Mouse (Mus musculus) monocyte, adult 5-6 weeks (primary cell): ENCODE data around the gene Junb. TPM values are rescaled to one million over a fixed set of nuclear protein-coding genes. Genes with fewer than 3 reads are reported as not detected.

Experiments used
- ATAC-seq: fragments of 153-309, 156-312 bp; replicated peaks from 2 replicates; pipeline ENCODE4 v1.8.0; 2017; ENCODE audit warnings: mild to moderate bottlenecking; ENCODE audit not compliant: low TSS enrichment, insufficient number of reproducible peaks, severe bottlenecking, poor library complexity, low FRiP score
- total RNA-seq: library from RNA; stranded (forward); fragments of 200-1000, 200-491, 200-594 nt; gene quantifications from 3 replicates; pipeline ENCODE4 v1.2.3, GENCODE M21; 2017

Junb gene
- 405 to 735 TPM (median 444 TPM) in 3 replicates for total RNA-seq

DNA sequence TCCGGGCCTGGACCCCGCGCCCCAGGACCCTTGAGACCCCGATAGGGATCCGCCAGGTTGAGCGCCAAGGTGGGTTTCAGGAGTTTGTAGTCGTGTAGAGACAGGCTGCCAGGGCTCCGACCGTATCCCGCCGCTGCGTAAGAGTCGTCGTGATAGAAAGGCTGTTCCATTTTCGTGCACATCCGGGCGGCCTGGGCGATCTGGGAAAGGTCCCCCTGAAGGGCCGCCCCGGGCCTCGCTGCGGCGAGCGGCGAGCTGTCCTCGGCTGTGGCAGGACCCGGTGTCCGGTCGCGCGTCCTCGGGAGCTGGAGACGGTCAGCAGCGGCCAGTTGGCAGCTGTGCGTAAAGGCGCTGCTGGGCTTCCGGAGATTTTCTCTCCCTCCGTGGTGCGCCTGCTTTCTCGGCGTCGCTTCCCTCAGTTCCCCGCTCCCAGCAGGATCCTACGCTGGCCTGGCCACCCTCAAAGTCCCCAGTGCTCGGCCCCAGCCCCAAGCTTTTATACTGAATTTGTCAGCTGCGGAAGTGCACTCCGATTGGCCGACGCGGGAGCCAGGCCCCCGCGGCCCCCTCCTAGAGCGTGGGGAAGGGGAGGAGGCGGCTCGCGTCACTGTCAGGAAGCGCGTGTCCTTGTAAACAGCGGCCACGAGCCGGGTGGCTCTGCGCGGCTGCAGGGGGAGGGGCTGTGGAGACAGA lies at the start of gene Junb:
Junb (minus strand) TSS at position 471 of the 693 bp plus-strand sequence.
- ATAC-seq = peak; percentile 30

DNA sequence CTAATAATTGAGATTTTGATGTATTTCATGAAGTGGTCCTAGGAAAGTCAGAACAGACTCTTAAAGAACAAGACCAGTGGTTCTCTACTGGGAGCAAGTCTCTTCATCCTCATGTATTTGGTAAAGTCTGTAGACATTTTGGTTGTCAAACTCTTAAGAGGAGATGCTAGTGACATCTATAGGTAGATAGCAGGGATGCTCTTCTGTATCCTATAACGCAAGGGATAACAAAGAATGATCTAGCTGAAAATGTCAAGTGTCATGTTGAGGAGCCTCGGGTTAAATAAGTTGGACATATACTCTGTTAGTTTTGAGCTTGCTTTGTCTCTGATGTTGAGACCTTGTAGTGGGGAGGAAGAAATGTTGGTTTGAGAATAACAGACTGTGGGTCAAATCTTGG lies 49.4 kb upstream of the Junb start:
- ATAC-seq = no peak

DNA sequence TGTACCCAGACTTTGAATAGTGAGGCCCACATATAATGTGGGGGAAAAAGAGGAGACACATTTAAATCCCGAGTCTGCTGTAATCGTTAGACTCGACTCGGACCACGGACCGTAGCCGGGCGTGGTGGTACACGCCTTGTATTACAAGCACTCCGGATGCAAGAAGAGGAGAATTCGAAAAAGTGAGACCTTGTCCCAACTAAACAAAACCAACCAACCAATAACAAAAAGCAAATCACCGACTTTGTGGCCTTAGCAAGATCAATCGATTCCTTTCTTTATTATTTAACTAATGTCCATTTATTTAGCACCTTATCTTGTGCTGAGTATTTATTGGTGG lies 49.0 kb upstream of the Junb start:
- no peak for ATAC-seq

DNA sequence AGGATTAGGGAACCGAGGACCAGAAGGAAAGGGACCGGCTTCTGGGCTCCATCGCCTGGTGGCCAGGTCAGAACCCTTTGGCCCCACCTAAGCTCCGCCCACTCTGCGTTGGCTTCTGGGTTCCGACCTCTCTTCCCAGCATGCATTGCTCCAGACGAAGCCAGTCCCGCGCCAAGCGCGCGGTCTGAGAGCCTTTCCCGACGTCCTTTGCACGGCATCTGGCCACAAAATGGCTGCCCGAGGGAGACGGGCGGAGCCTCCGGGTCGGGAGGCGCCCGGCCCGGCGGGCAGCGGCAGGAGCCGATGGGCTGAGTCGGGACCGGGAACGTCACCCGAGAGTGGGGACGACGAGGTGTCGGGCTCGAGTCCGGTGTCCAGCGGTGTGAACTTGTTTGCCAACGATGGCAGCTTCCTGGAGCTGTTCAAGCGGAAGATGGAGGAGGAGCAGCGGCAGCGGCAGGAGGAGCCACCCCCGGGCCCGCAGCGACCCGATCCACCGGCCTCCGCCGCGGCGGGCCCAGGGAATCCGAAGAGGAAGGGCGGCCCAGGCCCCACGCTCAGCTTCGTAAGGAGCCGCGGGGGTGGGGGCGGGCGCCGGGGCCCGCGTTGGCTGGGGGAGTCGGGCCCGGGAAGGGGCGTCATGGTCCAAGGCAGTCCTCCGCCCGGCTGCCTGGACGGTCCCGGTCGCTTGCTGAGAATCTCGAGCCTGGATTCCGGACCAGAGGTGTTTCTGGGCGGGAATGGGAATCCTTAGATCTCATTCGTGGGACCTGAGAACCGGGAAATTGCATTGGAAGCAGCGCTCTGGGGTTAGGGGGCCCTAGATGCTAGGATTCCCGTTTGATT lies 48.4 kb upstream of the Junb start, which contains the start of gene Trir:
Trir (plus strand) TSS at position 154 of the 846 bp plus-strand sequence.
- ATAC-seq = peak; percentile 88

DNA sequence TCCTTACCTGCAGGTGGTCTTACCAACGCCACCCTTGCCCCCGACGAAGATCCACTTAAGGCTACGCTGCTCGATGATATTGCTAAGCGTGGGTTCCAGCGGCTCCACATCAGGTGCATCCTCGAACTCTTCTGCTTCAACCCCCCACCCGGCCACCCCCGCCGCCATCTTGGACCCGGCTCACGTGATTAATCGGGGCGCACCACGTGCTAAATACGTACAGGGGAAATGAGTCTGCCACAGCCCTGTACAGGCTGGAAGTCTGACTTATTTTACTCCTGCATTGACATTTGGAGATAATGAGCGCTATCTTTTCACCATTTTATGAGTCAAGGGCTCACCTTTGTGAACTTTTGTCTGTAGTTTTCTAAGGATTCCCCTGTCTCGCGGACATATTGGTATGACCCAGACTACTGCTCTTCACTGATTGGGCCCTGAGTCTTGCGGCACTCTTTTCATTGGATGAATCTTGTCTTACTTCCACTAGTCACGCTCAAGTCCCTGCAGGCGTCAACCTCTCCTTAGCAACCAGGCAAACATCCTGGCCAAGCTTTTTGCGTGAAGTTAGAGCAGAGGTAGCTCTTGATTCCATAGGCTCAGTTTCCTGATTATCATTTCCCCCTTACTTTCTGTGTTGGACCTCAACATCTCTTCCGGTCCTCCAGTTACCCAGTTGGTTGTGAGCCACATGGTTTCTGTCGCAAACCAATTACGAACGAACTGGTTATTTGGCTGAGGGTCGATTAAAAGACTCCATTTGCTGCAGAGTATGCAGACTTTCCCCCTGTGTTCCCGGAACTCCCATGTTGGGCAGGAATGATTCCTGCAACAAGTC lies 46.8 kb upstream of the Junb start, which contains the start of gene Asna1:
Asna1 (minus strand) TSS at position 184 of the 835 bp plus-strand sequence.
- peak; percentile 86 for ATAC-seq

DNA sequence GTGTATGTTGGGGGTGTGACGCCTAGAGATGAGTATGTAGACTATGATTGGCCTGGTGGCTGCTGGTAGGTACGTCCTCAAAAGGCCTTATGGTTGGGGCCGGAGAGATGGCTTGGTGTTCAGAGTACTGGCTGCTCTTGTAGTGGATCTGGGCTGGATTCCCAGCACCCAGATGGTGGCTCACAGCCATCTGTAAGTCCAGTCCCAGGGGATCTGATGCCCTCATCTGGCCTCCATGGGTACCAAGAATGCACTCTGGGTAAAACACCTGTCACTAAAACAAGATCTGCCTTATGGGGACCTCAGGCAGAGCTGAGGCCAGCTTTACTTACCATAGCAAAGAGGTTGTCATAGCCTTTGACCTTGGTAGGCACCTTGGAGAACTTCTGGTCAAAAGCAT lies 45.3 kb upstream of the Junb start:
- no peak for ATAC-seq

DNA sequence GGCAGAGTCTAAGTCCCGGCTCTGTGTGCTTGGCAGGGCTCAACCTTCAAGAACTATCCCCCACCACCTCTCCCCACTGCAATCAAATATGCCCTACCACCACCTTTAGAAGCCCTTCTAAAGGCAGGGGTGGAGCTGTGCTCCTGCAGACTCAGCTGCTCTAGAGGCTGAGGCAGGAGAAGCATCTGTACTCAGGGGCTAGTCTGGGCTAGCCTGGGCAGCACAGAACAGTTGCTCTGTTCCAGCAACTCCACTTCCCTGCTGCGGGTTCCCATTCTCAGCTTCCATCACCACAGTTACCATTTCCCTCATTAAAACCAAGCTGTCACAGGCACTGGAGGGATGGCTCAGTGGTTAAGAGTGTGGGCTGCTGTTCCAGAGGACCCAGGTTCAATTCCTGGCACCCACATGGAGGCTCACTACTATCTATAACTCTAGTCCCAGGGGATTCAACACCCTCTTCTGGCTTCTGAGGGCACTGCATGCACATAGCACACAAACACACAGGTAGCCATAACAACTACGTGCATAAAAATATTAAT lies 43.1 kb upstream of the Junb start:
- no peak for ATAC-seq

DNA sequence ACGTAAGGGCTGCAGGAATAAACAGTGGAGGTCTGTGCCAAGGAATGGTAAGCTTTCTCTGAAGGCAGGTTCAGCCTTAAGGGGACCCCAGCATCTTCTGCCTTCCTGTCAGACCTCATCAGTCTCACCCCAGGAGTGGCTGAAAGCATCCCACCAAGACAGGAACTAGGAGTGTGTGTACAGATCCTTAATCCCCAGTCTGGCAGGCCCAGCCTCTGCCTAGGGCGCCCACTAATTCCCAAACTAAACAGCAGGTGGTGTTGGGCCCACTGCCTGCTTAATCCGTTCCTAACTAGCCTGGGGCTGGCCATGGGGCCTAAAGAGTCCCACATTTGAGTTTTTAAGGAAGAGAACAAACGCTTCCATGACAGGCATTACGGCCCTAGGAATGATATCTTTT lies 38.7 kb upstream of the Junb start:
- no peak for ATAC-seq

DNA sequence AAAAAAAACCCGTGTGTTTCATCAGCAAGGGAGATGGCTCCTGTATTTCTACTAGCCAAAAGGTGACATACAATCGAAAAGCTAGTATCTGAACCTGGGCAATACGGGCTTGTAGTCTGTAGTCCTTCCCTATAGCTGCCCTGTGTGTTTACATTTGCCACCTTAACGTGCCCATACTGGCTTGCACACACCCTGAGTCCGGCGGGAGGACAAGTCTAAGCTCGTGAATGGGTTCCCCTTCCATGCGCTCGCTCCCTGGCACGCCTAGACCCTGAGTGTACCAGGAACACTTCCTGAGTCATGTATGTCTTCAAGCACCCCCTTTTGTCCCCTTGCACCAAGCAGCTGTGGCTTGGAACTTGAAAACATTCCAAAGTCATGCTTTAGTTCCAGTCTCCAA lies 38.2 kb upstream of the Junb start:
- no peak for ATAC-seq

DNA sequence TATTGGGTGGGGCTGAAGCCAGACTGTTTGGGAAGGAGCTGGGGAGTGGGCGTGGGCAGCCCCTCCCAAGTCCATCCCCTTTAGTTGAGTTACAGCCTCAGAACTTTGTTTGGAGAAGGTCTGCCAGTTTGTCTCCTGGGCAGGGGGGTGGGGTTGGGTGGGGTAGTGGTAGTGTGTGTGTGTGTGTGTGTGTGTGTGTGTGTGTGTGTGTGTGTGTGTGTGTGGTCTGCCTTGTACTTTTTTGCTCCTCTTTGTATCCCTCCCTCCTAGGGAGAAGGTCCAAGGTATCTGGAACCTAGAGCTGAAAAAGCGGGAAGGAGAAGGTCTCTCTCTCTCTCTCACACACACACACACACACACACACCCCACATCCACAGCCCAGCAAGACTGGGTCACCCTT lies 35.9 kb upstream of the Junb start, which contains the start of gene Best2:
Best2 (minus strand) TSS at position 101 of the 400 bp plus-strand sequence.
- ATAC-seq = no peak

DNA sequence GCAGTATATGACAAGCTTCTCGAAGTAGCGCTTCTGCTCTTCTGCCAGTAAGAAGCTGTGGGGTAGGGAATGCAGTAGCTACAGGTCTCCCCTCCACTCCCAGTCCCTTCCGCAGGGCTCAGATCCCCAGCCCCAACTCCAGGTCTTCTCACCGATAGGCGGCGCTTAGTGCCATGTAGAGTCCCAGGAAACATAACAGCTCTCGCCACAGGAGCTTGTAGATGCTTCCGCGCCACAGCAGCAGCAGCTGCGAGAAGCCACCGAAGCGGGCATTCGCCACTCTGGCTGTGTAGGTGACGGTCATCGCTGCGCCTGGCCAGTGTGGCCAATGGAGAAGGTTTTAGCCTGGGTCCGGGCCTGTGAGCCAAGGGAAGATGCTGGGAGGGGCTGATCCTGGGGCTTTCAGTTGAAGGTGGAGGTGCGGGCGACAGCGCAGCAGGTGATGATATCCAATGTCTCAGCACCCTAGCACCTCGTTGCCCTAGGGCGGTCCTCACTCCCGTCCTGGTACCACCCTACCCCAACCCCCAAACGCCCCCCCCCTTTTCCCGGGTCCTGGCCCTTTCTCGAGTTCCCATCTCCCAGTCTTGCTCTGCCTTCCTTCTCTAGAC lies 34.8 kb upstream of the Junb start:
- peak; percentile 74 for ATAC-seq

DNA sequence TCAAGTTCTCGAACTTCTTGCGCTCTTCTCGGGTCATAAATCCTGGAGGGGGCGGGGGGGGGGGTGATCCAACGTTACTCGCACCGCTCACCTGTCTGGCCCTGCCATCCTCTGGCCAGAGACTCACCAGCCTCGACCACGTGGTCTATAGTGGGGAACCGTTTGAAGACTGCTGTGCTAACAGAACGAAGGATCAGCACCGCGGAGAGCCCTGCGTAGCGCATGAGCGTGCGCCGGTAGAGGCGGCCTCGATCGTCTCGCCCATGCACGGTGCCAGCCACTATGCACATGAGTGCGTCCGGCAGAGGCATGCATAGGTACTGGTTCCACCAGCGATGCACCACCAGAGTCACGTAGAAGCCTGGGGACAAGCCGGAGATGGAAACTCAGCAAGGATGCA lies 32.7 kb upstream of the Junb start:
- no peak for ATAC-seq

DNA sequence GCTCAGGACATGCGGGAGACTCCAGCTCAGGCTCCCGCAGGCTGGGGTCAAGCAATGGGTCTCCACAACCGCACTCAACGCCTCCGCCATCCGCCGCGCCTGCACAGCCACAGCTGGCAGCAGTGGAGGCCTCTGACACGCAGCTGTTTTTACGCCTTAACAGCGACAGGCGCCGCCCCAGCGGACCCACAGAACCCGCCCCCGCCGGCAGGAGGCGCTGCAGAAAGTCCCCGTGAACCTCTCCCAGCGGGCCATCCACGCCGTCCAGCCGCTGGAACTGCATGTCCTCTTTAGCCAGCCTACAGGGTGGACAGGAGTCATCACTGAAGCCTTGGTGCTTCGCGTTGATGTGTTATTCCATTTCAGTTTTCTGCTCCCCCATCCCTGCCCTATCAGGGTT lies 29.2 kb upstream of the Junb start:
- no peak for ATAC-seq

DNA sequence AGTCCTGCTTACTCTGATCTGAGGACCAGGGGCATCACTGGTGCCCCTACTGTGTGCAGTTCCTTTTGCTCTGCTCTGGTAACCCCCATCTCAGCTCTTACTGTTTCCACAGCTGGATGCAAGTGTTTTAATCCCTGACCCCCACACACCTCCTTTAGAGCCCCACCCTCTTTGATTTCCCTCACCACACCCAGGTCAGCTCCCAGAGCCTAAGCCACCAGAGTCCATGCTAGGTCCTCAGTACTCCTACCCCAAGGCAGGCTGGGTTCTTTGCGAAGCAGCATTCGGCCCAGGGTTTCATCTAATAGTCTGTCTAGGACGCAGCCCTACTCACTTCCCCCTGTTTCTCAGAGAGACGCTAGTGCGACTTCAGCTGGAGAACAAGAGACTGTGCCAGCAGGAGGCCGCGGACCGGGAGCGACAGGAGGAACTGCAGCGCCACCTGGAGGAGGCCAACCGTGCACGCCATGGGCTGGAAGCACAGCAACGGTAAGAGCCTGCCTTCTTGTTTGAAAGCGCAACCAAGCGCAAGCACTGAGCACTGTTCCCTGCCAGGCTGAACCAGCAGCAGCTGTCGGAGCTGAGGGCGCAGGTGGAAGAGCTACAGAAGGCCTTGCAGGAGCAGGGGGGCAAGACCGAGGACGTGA lies 19.3 kb upstream of the Junb start:
- ATAC-seq = peak; percentile 92

DNA sequence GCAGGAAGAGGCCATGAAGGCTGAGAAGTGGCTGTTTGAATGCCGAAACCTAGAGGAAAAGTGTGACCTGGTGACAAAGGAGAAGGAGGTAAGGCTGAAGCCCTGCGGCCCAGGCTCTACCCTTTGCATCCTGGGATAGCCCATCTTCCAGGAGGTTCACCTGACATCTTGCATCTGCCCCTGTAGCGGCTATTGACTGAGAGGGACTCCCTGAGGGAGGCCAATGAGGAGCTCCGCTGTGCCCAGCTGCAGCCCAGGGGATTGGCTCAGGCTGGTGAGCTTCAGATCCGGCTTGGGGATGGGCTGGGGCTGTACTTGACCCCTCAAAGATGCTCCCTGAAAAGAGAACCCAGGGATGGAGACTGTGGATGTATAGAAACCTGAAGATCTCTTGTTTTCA lies 18.5 kb upstream of the Junb start:
- ATAC-seq = no peak

DNA sequence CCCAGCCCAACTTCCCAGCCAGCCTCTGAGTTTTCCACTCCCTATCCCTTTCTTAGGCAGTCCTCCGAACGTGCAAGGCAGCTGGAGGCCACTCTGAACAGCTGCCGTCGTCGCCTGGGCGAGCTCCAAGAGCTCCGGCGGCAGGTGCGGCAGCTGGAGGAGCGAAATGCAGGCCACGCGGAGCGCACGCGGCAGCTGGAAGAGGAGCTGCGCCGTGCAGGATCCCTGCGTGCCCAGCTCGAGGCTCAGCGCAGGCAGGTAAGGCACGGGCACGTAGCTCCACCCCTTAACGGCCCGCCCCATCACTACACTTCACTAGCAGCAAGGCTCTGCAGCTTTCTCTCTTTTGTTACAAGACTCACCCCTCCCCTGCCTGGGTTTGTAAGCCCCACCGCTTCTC lies 17.2 kb upstream of the Junb start:
- ATAC-seq = no peak

DNA sequence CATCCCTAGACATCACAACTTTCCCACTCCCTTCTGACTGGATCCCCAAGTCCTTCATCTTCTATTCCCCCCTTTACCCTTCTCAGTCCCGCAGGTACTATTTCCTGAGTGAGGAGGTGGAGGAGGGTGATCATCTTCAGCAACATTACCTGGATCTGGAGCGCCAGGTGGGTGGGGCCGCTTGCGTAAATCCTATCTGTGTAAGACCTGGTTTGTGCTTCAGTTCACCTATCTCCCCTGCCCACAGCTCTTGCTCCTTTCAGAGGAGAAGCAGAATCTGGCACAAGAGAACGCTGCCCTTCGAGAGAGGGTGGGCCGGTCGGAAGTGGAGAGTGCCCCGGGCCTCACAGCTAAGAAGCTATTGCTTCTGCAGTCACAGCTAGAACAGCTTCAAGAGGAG lies 15.9 kb upstream of the Junb start:
- no peak for ATAC-seq

DNA sequence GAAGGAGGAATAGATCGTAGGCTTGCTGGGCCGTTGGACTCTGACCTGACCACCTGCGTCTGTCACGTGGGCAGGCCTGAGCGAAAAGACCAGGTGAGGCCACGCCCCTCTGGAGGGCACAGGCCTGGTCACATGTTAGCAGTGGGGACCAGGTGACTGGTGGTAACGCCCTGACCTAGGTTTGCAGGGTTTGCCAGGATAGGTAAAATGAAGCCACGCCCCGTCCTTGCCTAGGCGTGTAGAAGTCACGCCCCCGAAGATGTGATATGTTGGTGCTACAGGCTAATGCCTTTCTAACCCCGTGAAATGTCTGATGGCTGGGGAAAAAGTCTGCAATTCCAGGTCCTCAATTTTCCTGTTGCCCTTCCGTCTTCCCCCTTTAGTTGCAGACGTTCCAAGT lies 12.3 kb upstream of the Junb start:
- 0 out of 2 replicates have a peak, but pooled peaks have one; percentile 5 for ATAC-seq
